Mouse (Mus musculus): Measurements from ENCODE around the gene Nxn.

Gene Nxn

DNA sequence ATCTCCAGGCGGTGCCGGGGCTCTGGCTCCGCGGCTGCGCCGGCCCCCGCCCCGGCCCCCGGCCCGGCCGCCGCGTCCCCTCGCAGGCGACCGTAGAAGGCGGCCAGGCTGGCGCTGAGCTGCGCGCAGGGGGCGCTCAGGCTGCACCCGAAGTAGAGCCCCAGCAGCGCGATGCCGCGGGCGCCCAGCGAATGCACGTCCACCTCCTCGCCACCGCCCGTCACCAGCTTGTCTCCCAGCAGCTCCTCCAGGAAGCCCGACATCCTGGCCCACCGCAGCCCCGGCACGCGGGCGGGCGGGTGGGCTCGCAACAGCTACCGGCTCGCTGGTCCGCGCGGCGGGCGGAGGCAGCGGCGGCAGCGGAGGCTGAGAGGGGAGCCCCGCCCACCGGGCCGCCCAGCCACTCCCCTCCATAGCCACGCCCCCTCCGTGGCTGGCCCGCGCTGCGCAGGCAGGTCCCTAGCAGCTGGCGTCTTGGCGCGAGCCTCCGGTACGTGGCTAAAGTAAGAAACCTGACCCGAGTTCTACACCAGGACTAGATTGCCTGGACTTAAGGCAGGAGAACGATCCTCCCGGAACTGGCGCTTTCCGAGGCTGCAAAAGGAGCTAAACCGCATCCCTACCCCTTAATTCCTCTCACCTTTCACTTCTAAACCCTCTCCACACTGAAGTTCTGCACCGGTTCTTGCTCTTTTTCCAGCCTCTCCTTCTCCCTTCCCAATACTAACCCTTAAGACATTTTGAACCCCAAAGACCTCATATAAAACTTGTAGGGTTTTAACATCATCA, at the start of gene Nxn:
TSS of gene Nxn (minus strand) at position 343 of the 789 bp plus-strand sequence.
- peak; percentile 97 for DNase-seq

DNA sequence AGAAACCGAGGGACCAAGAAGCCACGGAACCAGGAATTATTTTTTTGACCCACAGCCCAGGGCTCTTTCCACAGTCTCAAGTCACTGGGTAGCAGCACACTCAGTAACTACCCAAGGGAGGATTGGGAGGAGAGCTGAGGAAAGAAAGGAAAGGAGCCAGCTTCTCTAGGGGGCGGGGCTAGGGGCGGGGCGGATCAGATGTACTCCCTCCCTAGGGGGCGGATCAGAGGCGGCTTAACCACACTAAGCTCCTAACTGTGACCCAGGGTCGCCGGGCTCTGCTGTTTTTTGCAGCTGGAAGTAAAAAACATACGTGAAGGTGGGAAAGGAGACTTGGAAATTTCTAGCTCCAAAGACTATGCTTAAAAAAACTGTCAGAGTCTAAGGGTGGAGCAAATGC, 47.3 kb upstream of the Nxn start:
- peak; percentile 56 for DNase-seq

DNA sequence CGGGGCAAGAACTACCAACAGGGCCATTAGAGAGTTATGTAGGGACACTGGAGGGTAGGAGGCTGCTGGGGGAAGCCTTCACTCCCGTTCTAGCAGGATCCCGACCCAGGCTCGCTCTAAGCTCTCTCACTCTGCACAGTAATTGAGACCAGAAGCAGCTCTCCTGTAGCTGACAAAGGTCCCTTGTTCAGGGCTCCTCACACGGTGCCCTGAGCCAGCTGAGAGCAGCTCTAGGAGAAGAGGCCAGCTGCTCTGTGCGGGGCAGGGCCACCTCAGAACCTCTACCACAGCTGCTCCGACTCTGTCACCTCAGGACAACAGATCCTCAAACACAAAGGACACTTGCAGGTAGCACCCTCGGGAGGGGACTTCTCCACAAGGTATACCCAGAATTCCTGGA, 46.5 kb upstream of the Nxn start:
- no peak for DNase-seq

DNA sequence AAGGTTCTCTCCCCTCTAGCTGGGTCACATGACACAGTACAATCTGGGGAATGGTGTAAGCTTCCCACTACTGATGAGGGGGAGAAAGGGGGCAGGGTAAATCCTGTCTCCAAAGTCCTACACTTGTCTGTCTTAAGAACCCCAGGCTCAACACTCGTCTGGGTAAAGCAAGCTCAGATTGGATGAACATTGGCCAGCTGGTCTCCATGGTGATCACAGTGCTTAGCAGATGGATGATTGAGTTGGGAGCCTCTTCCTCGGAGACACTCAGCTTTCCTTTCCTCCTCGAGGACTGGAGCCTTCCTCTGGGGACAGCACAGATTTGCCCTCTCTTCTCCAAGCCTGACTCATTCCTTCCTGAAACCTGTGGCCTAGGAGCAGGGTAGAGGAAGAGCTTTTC, 40.7 kb upstream of the Nxn start:
- no peak for DNase-seq

DNA sequence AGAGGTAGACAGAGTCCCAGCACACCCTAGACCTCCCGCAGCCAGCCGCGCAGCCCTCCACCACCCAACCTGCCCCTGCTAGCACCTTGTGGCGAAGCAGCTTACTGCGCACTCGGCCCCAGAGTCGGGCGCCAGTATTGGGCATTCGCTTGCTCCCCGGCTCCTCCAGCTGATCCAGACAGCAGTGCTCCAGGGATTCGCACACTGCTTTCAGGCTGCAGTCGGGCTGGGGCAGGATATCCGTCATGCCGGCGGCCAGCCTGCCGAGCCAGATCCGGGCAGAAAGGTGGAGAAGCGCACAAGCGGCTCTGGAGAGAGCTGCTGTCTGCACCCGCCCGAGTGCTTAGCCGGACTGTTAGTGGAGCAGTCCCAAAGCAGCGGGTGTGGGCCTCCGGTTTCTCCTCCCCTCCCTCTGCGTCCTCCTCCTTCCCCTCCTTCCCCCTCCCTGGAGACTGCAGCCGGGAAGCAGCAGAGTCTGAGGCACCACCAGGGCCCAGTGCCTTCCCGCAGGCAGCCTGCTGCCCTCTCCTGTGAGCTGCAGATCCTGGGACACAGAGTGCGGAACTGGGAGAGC, 38.0 kb upstream of the Nxn start:
- peak; percentile 80 for DNase-seq

DNA sequence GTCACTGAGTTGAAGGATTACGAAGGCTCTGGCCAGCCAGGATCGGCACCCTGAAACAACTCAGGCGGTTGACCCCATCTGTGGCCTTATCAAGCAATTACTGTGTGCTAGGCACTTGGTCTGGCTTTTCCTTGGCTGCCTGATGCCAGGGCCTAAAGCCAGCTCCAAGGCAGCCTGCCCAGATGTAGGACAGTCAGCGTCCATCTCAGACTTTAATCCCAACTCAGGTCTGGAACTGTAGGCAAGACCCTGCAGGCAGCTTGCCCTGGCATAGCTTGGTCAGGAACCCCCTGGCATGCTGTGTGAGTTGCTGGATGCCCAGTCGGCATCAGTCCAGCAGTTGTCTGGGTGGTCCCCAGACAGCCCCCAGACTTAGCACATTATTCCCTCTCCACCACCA, 37.1 kb upstream of the Nxn start:
- no peak for DNase-seq

DNA sequence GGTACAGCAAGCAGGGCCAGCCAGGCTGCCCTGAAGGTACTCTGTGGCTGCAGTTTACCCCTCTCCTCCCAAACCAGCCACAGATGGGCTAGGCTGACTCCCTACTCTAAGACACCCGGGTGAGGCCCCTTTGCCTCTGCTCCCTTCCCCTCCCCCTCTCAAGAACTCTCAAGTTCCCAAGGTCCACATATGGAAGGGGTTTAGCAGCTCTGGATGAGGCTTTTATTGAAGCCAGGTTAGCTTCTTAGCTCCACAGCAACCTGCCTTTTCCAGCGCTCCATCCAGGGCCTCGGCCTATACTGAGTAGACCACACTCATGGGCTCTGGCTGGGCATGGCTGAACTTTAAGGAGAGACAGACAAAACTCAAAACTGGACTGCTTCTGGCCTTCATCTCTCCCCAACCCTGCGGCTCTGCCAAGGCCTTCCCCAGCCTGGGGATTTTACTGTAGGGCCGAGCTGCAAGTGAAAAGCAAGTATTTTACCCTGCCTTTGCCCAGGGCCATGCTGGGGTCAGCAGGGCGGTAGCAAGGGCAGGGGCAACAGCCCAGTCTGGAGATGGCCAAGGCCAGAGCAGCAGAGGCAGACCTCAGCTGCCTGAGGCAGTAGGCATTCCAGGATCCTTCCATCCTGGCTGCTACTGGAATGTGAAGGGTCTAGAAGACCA, 31.2 kb upstream of the Nxn start:
- DNase-seq = no peak

DNA sequence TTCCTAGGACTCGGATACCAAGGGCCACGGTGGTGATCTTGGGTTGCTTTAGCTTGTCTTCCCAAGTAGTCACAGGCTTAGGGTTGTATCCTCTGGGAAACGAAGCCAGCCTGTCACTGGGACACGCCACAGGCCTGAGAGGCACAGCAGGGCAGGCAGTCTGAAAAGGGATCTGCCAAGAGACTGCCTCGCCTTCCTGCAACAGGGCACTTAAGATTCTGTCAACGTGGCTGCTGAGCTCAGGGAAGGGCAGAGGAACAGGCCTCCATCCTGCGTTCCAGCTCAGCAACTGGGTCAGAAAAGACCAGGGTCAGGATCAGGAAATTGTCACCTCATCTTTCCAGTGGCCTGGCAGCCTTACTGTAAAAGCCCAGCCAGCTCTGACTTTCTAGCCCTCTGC, 30.6 kb upstream of the Nxn start:
- DNase-seq = no peak

DNA sequence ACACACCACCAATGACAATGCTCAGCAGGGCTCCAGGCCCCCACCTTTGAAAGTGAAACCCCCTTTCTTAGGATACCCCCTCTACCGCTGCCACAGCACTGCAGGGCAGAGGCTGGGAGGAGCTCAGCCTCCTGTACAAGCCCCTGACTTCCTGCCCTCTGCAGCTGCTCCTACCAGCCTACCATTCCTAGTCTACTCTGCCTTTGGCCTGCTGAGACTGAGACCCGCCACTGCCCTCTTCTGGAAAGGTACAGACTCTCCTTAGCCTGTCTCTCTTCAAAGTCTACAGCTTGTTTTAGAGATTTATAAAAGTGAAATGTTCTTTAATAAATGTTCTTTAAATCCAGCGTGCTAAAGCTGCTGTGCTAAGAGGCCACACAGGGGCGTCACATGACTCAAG, 30.1 kb upstream of the Nxn start:
- no peak for DNase-seq

DNA sequence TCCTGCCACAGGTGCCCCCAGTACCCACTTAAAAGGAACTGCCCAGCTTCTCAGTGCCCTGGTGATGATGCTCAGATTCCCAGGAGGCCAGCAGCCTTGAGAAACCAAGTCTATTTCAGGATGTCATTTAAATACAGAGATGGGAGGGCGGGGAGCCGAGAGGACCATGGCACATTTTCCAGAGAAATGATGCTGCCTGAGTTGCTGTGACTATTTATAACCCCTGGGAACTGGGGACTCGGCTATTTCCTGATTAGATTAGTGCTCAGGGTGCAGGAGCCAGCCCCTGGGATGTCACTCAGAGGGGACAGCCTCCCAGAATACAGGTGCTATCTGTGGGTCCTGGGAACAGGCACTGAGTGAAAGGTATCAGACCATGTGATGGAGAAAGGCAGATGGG, 28.8 kb upstream of the Nxn start:
- DNase-seq = no peak

DNA sequence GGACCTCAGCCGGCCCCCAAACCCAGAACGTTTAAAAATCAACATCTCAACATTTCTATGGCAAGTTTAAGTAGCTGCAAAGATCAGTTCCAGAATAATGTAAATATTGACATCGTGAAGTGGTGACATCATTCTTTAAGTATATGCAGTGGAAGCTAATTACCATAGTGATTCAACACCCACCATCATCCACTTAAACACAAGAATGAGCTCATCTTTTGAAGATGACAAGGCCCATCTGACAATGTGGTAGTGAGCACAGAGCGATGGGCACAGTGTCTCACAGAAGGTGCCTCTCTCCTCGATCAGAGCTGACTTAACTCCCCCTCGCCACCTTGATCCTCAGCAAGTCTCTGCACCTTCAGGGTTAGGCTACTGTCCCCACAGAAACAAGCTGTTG, 26.8 kb upstream of the Nxn start:
- no peak for DNase-seq

DNA sequence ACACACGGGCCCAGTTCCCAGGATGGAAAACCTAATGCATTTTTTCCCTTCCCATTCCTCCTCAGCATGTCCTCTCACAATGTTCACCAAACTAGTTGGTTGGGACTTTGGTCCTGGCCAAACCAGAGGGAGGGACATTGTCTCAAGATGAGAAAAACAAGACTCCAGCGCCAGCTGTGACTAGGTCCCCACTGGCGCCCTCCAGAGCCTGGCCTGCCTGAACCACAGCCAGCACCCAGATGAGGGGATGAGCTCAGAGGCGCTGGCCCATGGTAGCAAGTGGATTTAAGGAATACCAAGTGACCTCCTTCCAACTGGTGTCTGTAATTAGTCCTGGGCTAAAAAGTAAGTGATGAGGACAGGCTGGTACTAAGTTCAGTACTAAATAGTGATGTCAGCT, 22.0 kb upstream of the Nxn start:
- no peak for DNase-seq

DNA sequence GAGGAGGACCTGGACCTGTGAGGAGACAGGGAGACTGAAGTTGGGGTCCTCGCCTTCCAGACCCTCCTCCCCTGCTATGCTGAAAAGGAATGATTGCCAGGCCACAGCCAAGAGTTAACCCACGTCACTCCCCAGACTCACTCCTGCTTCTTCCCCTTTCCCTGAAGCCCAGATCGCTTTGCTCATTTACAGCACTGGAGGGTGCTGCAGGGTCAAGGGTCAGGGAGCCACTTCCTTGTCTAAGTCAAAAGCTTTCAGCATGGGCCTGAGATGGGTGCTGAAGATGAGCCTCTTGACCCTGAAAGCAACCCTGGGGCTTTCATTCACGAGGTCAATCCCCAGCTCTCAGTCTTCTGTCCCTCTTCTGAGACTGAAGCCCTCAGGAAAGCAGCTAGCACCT, 20.2 kb upstream of the Nxn start:
- peak; percentile 58 for DNase-seq

DNA sequence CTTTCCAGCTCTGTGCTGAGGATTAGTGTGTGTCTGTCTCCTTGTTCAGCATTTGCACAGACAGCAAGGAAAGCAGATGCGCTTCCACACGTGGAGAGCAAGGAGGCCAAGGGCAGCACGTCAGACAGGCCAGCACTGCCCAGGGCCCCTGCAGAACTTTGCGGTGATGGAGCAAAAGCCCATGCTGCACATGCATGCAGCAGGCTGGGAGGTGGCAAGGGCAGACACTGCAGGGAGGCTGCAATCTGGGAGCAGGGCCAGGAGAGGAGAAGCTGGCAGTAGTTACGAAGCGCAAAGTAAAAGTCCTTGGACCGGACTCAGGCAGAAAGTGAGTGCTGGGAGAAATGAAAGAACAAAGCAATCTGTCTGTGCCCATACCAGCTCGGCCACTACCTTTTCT, 19.5 kb upstream of the Nxn start:
- no peak for DNase-seq

DNA sequence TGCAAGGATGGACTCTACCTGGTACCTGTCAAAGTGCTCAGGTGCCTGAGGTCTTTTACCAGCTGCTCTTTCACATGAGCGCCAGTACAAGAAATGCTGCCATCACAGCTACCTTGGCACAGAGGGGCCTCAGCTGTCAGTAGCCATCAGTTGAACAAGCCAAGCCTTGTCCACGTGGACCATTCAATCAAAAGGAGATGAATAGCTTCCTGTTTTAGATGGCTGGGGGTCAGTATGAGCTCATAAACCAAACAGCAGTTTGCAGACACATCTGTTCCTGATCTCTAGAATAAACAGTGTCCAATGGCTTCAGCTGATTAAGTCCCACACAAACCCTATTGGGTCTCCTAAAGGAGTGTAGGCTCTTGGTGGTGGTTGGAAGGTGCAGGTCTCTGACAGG, 17.0 kb upstream of the Nxn start:
- DNase-seq = no peak

DNA sequence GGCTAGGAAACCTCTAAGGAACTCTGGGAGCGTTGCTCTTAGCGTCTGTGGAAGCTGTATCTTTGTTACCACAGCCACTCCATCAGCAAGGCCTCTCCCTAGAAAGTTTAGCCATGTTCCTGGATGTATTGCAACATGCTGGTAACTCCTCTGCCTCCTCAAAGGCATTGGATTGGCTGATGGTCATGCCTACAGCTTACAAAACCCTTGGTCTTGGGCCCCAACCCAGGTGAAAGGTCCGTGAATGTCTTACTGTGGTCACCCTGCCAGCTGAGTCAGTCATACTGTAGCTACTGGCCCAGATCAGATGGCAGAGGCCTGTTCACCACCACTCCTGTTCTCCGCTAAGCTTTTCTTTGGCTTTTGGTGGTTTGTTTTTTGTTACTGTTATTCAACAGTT, 16.1 kb upstream of the Nxn start:
- no peak for DNase-seq

DNA sequence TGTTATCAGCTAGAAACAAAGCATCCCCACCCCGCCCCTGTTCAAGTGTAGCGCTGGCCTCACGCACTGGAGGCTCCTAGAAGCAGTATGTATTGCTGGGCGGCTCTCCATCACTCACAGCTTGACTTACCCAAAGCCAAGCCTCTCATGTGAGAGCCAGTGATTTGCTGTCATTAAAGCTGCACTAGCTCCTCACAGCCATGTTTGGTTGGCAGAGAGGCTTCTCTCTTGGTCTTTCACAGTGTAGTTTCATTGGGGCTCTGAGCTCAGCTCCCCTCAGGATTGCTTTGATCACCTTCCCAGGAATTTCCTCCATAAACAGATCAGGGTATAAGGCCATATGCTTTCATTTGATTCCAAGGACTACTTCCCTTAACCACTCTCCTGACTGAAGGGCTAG, 14.3 kb upstream of the Nxn start:
- DNase-seq = no peak

DNA sequence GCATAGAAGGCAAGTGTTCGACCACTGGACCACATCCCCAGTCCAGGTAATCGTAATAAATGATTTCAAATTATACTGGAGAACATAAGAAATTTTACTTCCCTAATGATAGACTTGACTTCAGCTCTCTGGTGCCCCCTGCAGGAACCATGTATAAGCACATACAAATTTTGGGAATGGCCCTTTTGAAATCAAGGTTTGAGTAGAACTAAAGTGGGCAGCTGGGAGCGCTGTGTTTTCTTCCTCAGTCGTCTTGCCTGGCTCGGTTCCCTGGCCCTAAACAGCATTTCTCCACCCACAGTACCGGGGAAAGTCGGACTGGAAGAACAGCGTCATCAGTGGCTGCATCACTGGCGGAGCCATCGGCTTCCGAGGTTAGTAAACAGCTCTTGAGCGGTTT, 11.9 kb upstream of the Nxn start:
- peak; percentile 77 for DNase-seq

DNA sequence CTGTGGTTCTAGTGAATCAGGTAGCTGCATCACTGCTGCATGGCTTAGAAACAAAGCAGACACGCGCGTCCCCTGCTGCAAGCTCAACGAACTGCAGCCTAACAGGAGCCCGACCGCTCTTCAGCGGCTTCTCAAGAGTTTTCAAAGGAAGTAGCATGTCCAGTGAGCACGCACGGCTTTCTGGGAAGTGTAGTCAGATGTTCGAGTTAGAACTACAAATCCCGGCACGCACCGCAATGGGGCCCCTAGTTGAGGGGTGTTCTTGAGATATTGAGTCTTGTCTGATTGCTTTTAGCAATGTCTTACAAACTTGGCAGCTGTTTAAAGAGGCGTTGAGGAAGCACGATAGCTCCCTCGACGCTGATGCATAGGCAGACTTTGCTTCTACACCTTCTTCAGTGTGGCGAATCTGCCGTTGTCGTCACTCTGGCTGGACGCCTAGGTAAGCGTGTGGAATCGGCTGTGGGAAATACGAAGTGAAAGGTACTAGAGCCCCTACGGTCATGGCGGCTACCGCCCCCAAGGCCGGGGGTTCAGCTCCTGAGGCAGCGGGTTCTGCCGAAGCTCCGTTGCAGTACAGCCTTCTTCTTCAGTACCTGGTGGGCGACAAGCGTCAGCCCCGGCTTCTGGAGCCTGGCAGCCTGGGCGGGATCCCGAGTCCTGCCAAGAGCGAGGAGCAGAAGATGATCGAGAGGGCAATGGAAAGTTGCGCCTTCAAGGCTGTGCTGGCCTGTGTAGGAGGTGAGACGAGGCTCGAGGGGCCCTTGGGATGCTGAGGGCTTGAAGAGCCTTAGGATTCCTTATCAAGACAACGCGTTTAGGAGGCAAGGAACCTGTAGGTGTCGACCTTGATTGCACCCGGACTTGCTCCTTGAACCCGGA, 8.0 kb upstream of the Nxn start, which contains the start of gene Timm22:
TSS of gene Timm22 (plus strand) at position 251 of the 882 bp plus-strand sequence.
- peak; percentile 98 for DNase-seq

DNA sequence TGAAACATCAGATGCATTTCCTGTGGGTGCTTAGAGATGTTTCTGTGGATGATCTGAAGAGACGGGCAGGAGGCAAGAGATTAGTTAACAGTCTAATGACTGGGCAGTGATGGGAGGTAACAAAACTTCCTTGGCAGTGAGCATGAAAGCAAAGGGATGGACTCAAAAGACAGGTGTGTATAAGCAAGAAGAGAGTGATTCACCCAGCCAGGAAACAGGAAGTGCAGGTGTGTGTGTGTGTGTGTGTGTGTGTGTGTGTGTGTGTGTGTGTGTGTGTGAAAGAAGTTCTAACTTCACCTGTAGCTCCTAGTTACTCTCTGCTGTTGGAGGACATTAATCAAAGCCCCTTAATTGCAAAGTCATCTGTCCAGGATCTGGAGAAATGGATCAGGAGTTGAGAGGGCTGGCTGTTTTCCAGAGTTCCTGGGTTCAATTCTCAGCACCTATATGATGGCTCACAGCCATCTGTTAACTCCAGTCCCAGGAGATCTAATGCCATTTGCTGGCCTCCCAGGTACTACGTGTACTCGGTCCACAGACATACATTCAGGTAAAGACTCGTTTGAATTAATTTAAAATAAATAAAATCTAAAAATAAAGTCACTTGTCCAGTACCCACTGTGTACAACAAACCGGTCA, 6.8 kb upstream of the Nxn start:
- DNase-seq = no peak

DNA sequence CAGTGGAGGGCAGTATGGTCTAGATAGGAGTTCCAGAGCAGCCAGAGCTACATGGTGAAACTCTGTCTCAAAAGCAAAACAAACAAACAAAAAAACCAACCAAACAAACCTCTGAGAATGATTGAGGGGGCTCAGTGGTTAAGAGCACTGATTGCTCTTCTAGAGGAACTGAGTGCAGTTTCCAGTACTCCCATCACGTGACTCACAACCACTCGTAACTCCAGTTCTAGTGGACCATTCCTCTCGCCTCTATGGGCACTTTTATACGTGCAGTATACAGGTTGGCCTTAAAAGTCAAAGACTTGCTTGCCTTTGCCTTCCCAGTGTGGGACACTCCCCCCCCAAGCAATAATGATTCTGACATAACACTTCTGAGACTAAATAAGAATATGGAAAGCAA, 6.2 kb upstream of the Nxn start:
- DNase-seq = no peak

DNA sequence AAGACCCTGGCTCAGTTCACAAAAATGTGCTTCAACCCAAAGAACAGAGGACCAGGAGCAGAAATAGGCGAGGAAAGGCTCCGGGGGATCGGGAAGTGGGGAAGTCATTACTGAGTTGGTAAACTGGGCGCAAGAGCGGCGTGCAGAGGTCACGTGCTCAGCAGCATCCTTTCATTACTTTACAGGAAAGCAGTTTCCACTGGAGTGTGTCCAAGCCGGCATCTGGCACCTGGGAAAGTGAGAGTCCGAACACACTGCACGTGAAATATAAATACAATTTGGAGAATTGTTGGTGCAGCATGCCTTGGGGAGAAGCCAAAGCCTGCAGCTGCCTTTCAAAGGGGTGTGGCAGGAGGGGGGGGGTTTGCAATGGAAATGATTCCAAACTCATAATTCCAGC, 2.5 kb upstream of the Nxn start:
- no peak for DNase-seq

Measured in kidney, postnatal 10 days (tissue).